In genomic region chr3:148922618-148923095, GRCm38 (mm10) we compare ENCODE assay signal across 9 mouse cellular contexts.
DNase-seq lines count a peak whose midpoint lies in the region; ATAC-seq and TF ChIP-seq lines count a peak whose summit lies in the region.
"Had no signal": no experiment of that assay in that cellular context is flagged by ENCODE, and none has a peak within 500 bp of the region (broad histone marks: within the 10 kb centered on the region; RNA-seq: fewer than 3 reads in every experiment).

No protein-coding gene starts in this region.

- peak overlapping the region; percentile 57 for H3K4me2 ChIP-seq in heart, postnatal 0 days (ENCODE audit: low read depth, low read length)
- H3K4me2 ChIP-seq: lung, embryonic 15.5 days had no signal

- intact Hi-C loops in left cerebral cortex, postnatal 25 days (cut with DNase I): loop anchor here (5.0 kb wide), 1 partner anchor 65 kb away; no protein-coding TSS in a partner anchor

- H3K9ac ChIP-seq in heart, postnatal 0 days (replicated peaks; ENCODE audit: low read depth, low read length): peak overlapping the region; percentile 49; the same call in 1 of the 2 replicates
- H3K9ac ChIP-seq: lung, embryonic 15.5 days had no signal

- no peaks in the 10 kb centered on the region for H3K27me3 ChIP-seq in heart, postnatal 0 days (ENCODE audit: control insufficient read depth, insufficient read depth, low read length)
- H3K27me3 ChIP-seq: lung, embryonic 15.5 days had no signal

- H3K4me1 ChIP-seq in heart, postnatal 0 days (ENCODE audit: control insufficient read depth, insufficient read depth): peaks cover 38% of the 10 kb centered on the region

- no peaks in the 10 kb centered on the region for H3K9me3 ChIP-seq in heart, postnatal 0 days (replicated peaks; ENCODE audit: control insufficient read depth, low read length)
- H3K9me3 ChIP-seq: lung, embryonic 15.5 days had no signal

- peak overlapping the region; percentile 40 for H3K4me3 ChIP-seq in heart, postnatal 0 days (ENCODE audit: low read depth, low read length)
- H3K4me3 ChIP-seq: lung, embryonic 15.5 days had no signal

- 54% methylated on average over 14 of the region's 14 CpGs for WGBS in heart, postnatal 0 days

- H3K27ac ChIP-seq in heart, postnatal 0 days (ENCODE audit: low read depth): peak overlapping the region; percentile 45
- H3K27ac ChIP-seq: lung, embryonic 15.5 days had no signal

- no peak for TF ChIP-seq CTCF in heart, postnatal 0 days (IDR thresholded peaks at IDR 0.05; ENCODE audit: low read depth)

- no peak for TF ChIP-seq EP300 in heart, postnatal 0 days (IDR thresholded peaks at IDR 0.05; ENCODE audit: low read depth)

- no peaks in the 10 kb centered on the region for H3K36me3 ChIP-seq in heart, postnatal 0 days (replicated peaks; ENCODE audit: control insufficient read depth, insufficient read depth, low read length)
- H3K36me3 ChIP-seq: lung, embryonic 15.5 days had no signal

- no peak for ATAC-seq in heart, postnatal 0 days (ENCODE audit: insufficient read depth, low read depth)
- ATAC-seq in CD4-positive, CD25-positive, alpha-beta regulatory T cell, adult 4 months: no peak
- no peak for ATAC-seq in activated CD4-positive, CD25-positive, alpha-beta regulatory T cell, adult 4 months

- peak; percentile 36 for DNase-seq in embryo, embryonic 10.5 days (ENCODE audit: low spot score)
- no peak for DNase-seq in embryo, embryonic 9.5 days (ENCODE audit: extremely low spot score)
- DNase-seq in cerebellum, postnatal 10 days: peak; percentile 56 to 71
- DNase-seq in heart, postnatal 0 days (ENCODE audit: low spot score): peak; percentile 61
- DNase-seq in left cerebral cortex, postnatal 25 days (ENCODE audit: low spot score in 2 of 2): peak; percentile 59 to 92
- peak; percentile 63 to 73 for DNase-seq in right cerebral cortex, adult 2 months (ENCODE audit: low spot score in 2 of 2)
